Mouse (Mus musculus): ENCODE results near the gene Gm20854. TPM values are rescaled to one million over a fixed set of nuclear protein-coding genes. Genes with fewer than 3 reads are reported as not detected.
"Not testable (repeated sequence)": the region's sequence is repeated elsewhere in the genome, so short reads cannot be mapped to it uniquely, and the experiment has no call there.

Gm20854 gene
- polyA plus RNA-seq (2015; fragmentation: Nextera tagmentation; extraction: Ambion mirVana) = not detected in 2 replicates

- WGBS (ENCODE audit: insufficient replicate concordance) = no CpG with 5 or more reads among the region's 6 CpGs
- H3K4me3 ChIP-seq (ENCODE audit: low read depth, low read length); H3K9me3 ChIP-seq (replicated peaks; ENCODE audit: control insufficient read depth, low read length); H3K4me2 ChIP-seq (ENCODE audit: low read depth, low read length); H3K27ac ChIP-seq (ENCODE audit: low read length); H3K4me1 ChIP-seq (ENCODE audit: control insufficient read depth, low read depth, low read length); H3K36me3 ChIP-seq (ENCODE audit: control insufficient read depth, insufficient read depth); H3K9ac ChIP-seq (ENCODE audit: low read depth, low read length); H3K27me3 ChIP-seq (ENCODE audit: control insufficient read depth, insufficient read depth, low read depth, low read length); ATAC-seq (ENCODE audit: low read depth): not testable (repeated sequence)
Measured at GRCm38 (mm10) chrY:85530808-85531207, at the start of gene Gm20854. Gene Gm20854, minus strand, starts transcription at chrY:85530908.

Data from liver, embryonic 16.5 days (tissue).